ENCODE assay signal across 21 mouse cellular contexts in the genomic region with DNA sequence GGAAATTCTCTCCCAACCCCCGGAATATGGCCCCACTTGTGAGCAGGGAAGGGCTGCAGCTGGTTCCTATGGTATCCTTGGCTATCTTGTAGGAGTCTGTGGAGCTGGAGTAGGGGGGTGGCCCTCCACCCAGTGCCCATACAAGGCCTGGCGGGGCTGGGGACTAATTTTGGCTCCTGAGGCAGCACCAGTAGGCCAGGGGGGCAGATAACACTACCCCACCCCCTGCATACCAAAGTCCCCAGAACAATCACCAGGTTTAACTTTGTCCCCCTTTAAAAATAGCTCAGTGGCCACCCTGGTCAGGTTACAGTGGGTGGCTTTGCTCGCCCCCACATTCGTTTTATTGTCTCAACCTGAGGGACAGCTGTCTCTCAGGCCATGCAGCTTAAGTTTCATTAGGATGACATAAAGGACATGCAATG. TPM values are rescaled to one million over a fixed set of nuclear protein-coding genes. Genes with fewer than 3 reads are reported as not detected.
DNase-seq lines count a peak whose midpoint lies in the region; ATAC-seq and TF ChIP-seq lines count a peak whose summit lies in the region.
"Had no signal": no experiment of that assay in that cellular context is flagged by ENCODE, and none has a peak within 500 bp of the region (broad histone marks: within the 10 kb centered on the region; RNA-seq: fewer than 3 reads in every experiment).

No protein-coding gene starts in this region.

- no peak overlapping the region for H3K4me3 ChIP-seq in liver, embryonic 13.5 days (replicated peaks)
- no peak overlapping the region for H3K4me3 ChIP-seq in liver, embryonic 11.5 days (ENCODE audit: low read depth, low read length)
- peak overlapping the region; percentile 83 to 91 for H3K4me3 ChIP-seq in heart, embryonic 14.5 days (ENCODE audit: control insufficient read depth in 1 of 2, insufficient read depth in 1 of 2, low read depth in 1 of 2, low read length in 2 of 2)
- H3K4me3 ChIP-seq in limb, embryonic 14.5 days (replicated peaks; ENCODE audit: low read length), result no peak overlapping the region
- no peak overlapping the region for H3K4me3 ChIP-seq in lung, adult 2 months (replicated peaks; ENCODE audit: extremely low read depth, low read depth, low read length)
- H3K4me3 ChIP-seq: erythroblast, embryonic 14.5 days; neural tube, embryonic 15.5 days had no signal

- H3K9ac ChIP-seq in liver, embryonic 13.5 days, result no peak overlapping the region
- no peak overlapping the region for H3K9ac ChIP-seq in liver, embryonic 11.5 days (ENCODE audit: low read depth, low read length)
- peak overlapping the region; percentile 95 for H3K9ac ChIP-seq in heart, embryonic 14.5 days (ENCODE audit: low read length)
- 0 out of 2 replicates have a peak overlapping the region, but pooled peaks have one; percentile 21 for H3K9ac ChIP-seq in limb, embryonic 14.5 days (ENCODE audit: low read depth, low read length, severe bottlenecking)
- H3K9ac ChIP-seq: hindbrain, embryonic 14.5 days; liver, postnatal 0 days; neural tube, embryonic 15.5 days had no signal

- no peak for ATAC-seq in liver, embryonic 13.5 days (ENCODE audit: low read depth)
- no peak for ATAC-seq in liver, embryonic 11.5 days (replicated peaks; ENCODE audit: low FRiP score)
- ATAC-seq in heart, embryonic 14.5 days (ENCODE audit: insufficient number of reproducible peaks, insufficient read depth, low FRiP score, low read depth), result peak; percentile 80
- peak; percentile 20; the same call in 1 of the 2 replicates for ATAC-seq in limb, embryonic 14.5 days (ENCODE audit: low FRiP score, low read depth)
- ATAC-seq: forebrain, embryonic 14.5 days; liver, postnatal 0 days had no signal

- H3K27me3 ChIP-seq in liver, embryonic 13.5 days, result no peaks in the 10 kb centered on the region
- H3K27me3 ChIP-seq in liver, embryonic 11.5 days (replicated peaks; ENCODE audit: control insufficient read depth, insufficient read depth, low read length), result no peaks in the 10 kb centered on the region
- H3K27me3 ChIP-seq in heart, embryonic 14.5 days (ENCODE audit: control insufficient read depth, insufficient read depth, low read length), result no peaks in the 10 kb centered on the region
- no peaks in the 10 kb centered on the region for H3K27me3 ChIP-seq in limb, embryonic 14.5 days (ENCODE audit: control insufficient read depth, insufficient read depth, low read length)
- H3K27me3 ChIP-seq: neural tube, embryonic 15.5 days had no signal

- DNase-seq in liver, embryonic 13.5 days, result no peak
- no peak for DNase-seq in liver, embryonic 11.5 days (ENCODE audit: low spot score)
- DNase-seq in heart, adult 9 months (ENCODE audit: low spot score in 2 of 2), result peak; percentile 78
- DNase-seq in limb, embryonic 14.5 days (ENCODE audit: low spot score), result no peak
- DNase-seq in kidney, postnatal 14 days, result no peak
- no peak for DNase-seq in lung, adult 2 months
- DNase-seq: adrenal gland, postnatal 36 days; cerebellum, postnatal 14 days; kidney, adult 11 months; kidney, postnatal 25 days; layer of hippocampus, adult 9-11 months; liver, postnatal 0 days; lung, postnatal 4 days; right cerebral cortex, postnatal 4 days; thymus, postnatal 4 days had no signal

- H3K4me2 ChIP-seq in liver, embryonic 13.5 days, result 0 out of 2 replicates have a peak overlapping the region, but pooled peaks have one; percentile 3
- no peak overlapping the region for H3K4me2 ChIP-seq in liver, embryonic 11.5 days
- peak overlapping the region; percentile 93 for H3K4me2 ChIP-seq in heart, embryonic 14.5 days (ENCODE audit: low read length)
- H3K4me2 ChIP-seq in limb, embryonic 14.5 days (replicated peaks; ENCODE audit: low read depth, low read length, severe bottlenecking), result no peak overlapping the region
- H3K4me2 ChIP-seq: hindbrain, embryonic 14.5 days; midbrain, embryonic 11.5 days; neural tube, embryonic 15.5 days had no signal

- H3K27ac ChIP-seq in liver, embryonic 13.5 days, result no peak overlapping the region
- H3K27ac ChIP-seq in liver, embryonic 11.5 days (ENCODE audit: low read depth, low read length), result no peak overlapping the region
- H3K27ac ChIP-seq in heart, embryonic 14.5 days (replicated peaks in 1 of 2; ENCODE audit: control insufficient read depth in 1 of 2, insufficient read depth in 1 of 2, low read depth in 2 of 2, low read length in 2 of 2), result peak overlapping the region; percentile 99
- no peak overlapping the region for H3K27ac ChIP-seq in limb, embryonic 14.5 days (replicated peaks; ENCODE audit: low read depth, low read length)
- H3K27ac ChIP-seq: hindbrain, embryonic 14.5 days; neural tube, embryonic 15.5 days had no signal

- TF ChIP-seq CTCF in lung, adult 2 months (IDR thresholded peaks at IDR 0.05; ENCODE audit: insufficient read depth, low read length), result no peak

- peaks cover 7% of the 10 kb centered on the region for H3K36me3 ChIP-seq in liver, embryonic 13.5 days
- peaks cover 4% of the 10 kb centered on the region; the same call in 1 of the 2 replicates for H3K36me3 ChIP-seq in liver, embryonic 11.5 days (ENCODE audit: control insufficient read depth, insufficient read depth, low read length)
- peaks cover 40% of the 10 kb centered on the region for H3K36me3 ChIP-seq in heart, embryonic 14.5 days (ENCODE audit: control insufficient read depth, insufficient read depth, low read length)
- peaks cover 8% of the 10 kb centered on the region for H3K36me3 ChIP-seq in limb, embryonic 14.5 days (ENCODE audit: control insufficient read depth, insufficient read depth, low read length)

- peaks cover 65% of the 10 kb centered on the region for H3K4me1 ChIP-seq in liver, embryonic 13.5 days (replicated peaks)
- H3K4me1 ChIP-seq in liver, embryonic 11.5 days (replicated peaks; ENCODE audit: control insufficient read depth, insufficient read depth, low read length), result peaks cover 20% of the 10 kb centered on the region
- peaks cover 34 to 51% of the 10 kb centered on the region in 2 experiments for H3K4me1 ChIP-seq in heart, embryonic 14.5 days (ENCODE audit: control insufficient read depth in 2 of 2, insufficient read depth in 2 of 2, low read length in 2 of 2)
- H3K4me1 ChIP-seq in limb, embryonic 14.5 days (ENCODE audit: control insufficient read depth, insufficient read depth, low read length), result peaks cover 16% of the 10 kb centered on the region
- peaks cover 12% of the 10 kb centered on the region for H3K4me1 ChIP-seq in lung, adult 2 months (ENCODE audit: control insufficient read depth, insufficient read depth, low read length)

- no peaks in the 10 kb centered on the region for H3K9me3 ChIP-seq in liver, embryonic 13.5 days (replicated peaks)
- no peaks in the 10 kb centered on the region for H3K9me3 ChIP-seq in liver, embryonic 11.5 days (ENCODE audit: control insufficient read depth, low read length)
- no peaks in the 10 kb centered on the region for H3K9me3 ChIP-seq in heart, embryonic 14.5 days (ENCODE audit: control insufficient read depth, low read length)
- H3K9me3 ChIP-seq in limb, embryonic 14.5 days (ENCODE audit: control insufficient read depth, low read length), result no peaks in the 10 kb centered on the region
- H3K9me3 ChIP-seq: neural tube, embryonic 15.5 days had no signal

- TF ChIP-seq POLR2A in limb, embryonic 14.5 days (IDR thresholded peaks at IDR 0.05; ENCODE audit: borderline replicate concordance, extremely low read depth, insufficient read depth, insufficient read length), result no peak
- TF ChIP-seq POLR2A in lung, adult 2 months (IDR thresholded peaks at IDR 0.05; ENCODE audit: borderline replicate concordance, extremely low read depth, low read depth, low read length), result no peak

- WGBS in liver, embryonic 13.5 days (ENCODE audit: insufficient replicate concordance), result 57% methylated on average over 4 of the region's 4 CpGs
- 71% methylated on average over 4 of the region's 4 CpGs for WGBS in liver, embryonic 11.5 days
- 31% methylated on average over 4 of the region's 4 CpGs for WGBS in heart, embryonic 14.5 days
- WGBS in limb, embryonic 14.5 days, result 55% methylated on average over 4 of the region's 4 CpGs
- WGBS in lung, adult 2 months, result 92% methylated on average over 4 of the region's 4 CpGs

RNA-seq across cellular contexts. Expression of a gene that starts 1.0 kb away (rescaled TPM):
- 21.1 and 25.3 TPM in 2 replicates for polyA plus RNA-seq in liver, embryonic 13.5 days (2015; fragmentation: Nextera tagmentation; extraction: Ambion mirVana)
- polyA plus RNA-seq in liver, embryonic 11.5 days (2014; fragmentation: Nextera tagmentation; extraction: Ambion mirVana), result 17.6 and 39.0 TPM in 2 replicates
- 5,119 and 5,195 TPM in 2 replicates for polyA plus RNA-seq in heart, embryonic 14.5 days (2014; fragmentation: Nextera tagmentation; extraction: Ambion mirVana)
- polyA plus RNA-seq in limb, embryonic 14.5 days (2012; rRNA removed), result 301 and 458 TPM in 2 replicates
- polyA plus RNA-seq in limb, embryonic 14.5 days (2014; fragmentation: Nextera tagmentation; extraction: Ambion mirVana), result 374 and 483 TPM in 2 replicates
- 25.4 and 32.2 TPM in 2 replicates for polyA plus RNA-seq in lung, adult 2 months (2012; rRNA removed)

RNA-seq across cellular contexts. Expression of a gene that starts 7.6 kb away (rescaled TPM):
- 77.9 and 84.9 TPM in 2 replicates for polyA plus RNA-seq in liver, embryonic 13.5 days (2015; fragmentation: Nextera tagmentation; extraction: Ambion mirVana)
- polyA plus RNA-seq in liver, embryonic 11.5 days (2014; fragmentation: Nextera tagmentation; extraction: Ambion mirVana), result 228 and 245 TPM in 2 replicates
- 308 and 317 TPM in 2 replicates for polyA plus RNA-seq in heart, embryonic 14.5 days (2014; fragmentation: Nextera tagmentation; extraction: Ambion mirVana)
- 514 and 640 TPM in 2 replicates for polyA plus RNA-seq in limb, embryonic 14.5 days (2012; rRNA removed)
- 339 and 378 TPM in 2 replicates for polyA plus RNA-seq in limb, embryonic 14.5 days (2014; fragmentation: Nextera tagmentation; extraction: Ambion mirVana)
- polyA plus RNA-seq in lung, adult 2 months (2012; rRNA removed), result 412 and 458 TPM in 2 replicates

RNA-seq across cellular contexts. Expression of a gene that starts 8.5 kb away (rescaled TPM):
- 0.02 and 0.05 TPM in 2 replicates for polyA plus RNA-seq in liver, embryonic 13.5 days (2015; fragmentation: Nextera tagmentation; extraction: Ambion mirVana)
- polyA plus RNA-seq in liver, embryonic 11.5 days (2014; fragmentation: Nextera tagmentation; extraction: Ambion mirVana), result 0.10 TPM in 1 of 2 replicates, not detected in the other
- polyA plus RNA-seq in heart, embryonic 14.5 days (2014; fragmentation: Nextera tagmentation; extraction: Ambion mirVana), result 0.23 and 0.26 TPM in 2 replicates
- 3.7 and 4.0 TPM in 2 replicates for polyA plus RNA-seq in limb, embryonic 14.5 days (2012; rRNA removed)
- polyA plus RNA-seq in limb, embryonic 14.5 days (2014; fragmentation: Nextera tagmentation; extraction: Ambion mirVana), result 0.25 and 0.29 TPM in 2 replicates
- polyA plus RNA-seq in lung, adult 2 months (2012; rRNA removed), result 95.9 and 109 TPM in 2 replicates
- polyA plus RNA-seq: erythroblast, embryonic 14.5 days had no signal

RNA-seq across cellular contexts. Expression of a gene that starts 40.7 kb away (rescaled TPM):
- polyA plus RNA-seq in liver, embryonic 13.5 days (2015; fragmentation: Nextera tagmentation; extraction: Ambion mirVana), result 18.5 and 19.2 TPM in 2 replicates
- 25.3 and 39.9 TPM in 2 replicates for polyA plus RNA-seq in liver, embryonic 11.5 days (2014; fragmentation: Nextera tagmentation; extraction: Ambion mirVana)
- polyA plus RNA-seq in heart, embryonic 14.5 days (2014; fragmentation: Nextera tagmentation; extraction: Ambion mirVana), result 56.0 and 66.8 TPM in 2 replicates
- polyA plus RNA-seq in limb, embryonic 14.5 days (2012; rRNA removed), result 68.5 and 81.8 TPM in 2 replicates
- polyA plus RNA-seq in limb, embryonic 14.5 days (2014; fragmentation: Nextera tagmentation; extraction: Ambion mirVana), result 59.5 and 64.4 TPM in 2 replicates
- polyA plus RNA-seq in lung, adult 2 months (2012; rRNA removed), result 114 and 136 TPM in 2 replicates

RNA-seq across cellular contexts. Expression of a gene that starts 42.0 kb away (rescaled TPM):
- polyA plus RNA-seq in liver, embryonic 13.5 days (2015; fragmentation: Nextera tagmentation; extraction: Ambion mirVana), result 8.4 and 8.6 TPM in 2 replicates
- polyA plus RNA-seq in liver, embryonic 11.5 days (2014; fragmentation: Nextera tagmentation; extraction: Ambion mirVana), result 14.9 and 15.0 TPM in 2 replicates
- polyA plus RNA-seq in heart, embryonic 14.5 days (2014; fragmentation: Nextera tagmentation; extraction: Ambion mirVana), result 9.4 and 9.6 TPM in 2 replicates
- 9.5 and 10.5 TPM in 2 replicates for polyA plus RNA-seq in limb, embryonic 14.5 days (2012; rRNA removed)
- polyA plus RNA-seq in limb, embryonic 14.5 days (2014; fragmentation: Nextera tagmentation; extraction: Ambion mirVana), result 11.8 and 12.3 TPM in 2 replicates
- 4.8 and 5.4 TPM in 2 replicates for polyA plus RNA-seq in lung, adult 2 months (2012; rRNA removed)

Comparison
In these comparisons a context has a peak if more than half of its experiments do, and no peak if none do; other contexts are left out.
1. H3K4me2 ChIP-seq: peak in liver, embryonic 13.5 days (single experiment) and heart, embryonic 14.5 days (single experiment); none in liver, embryonic 11.5 days (single experiment) and limb, embryonic 14.5 days (single experiment).
2. ATAC-seq: peak in heart, embryonic 14.5 days (single experiment) and limb, embryonic 14.5 days (single experiment); none in liver, embryonic 13.5 days (single experiment) and liver, embryonic 11.5 days (single experiment).
3. DNase-seq: peak in heart, adult 9 months (2 of 2); none in liver, embryonic 13.5 days (single experiment), liver, embryonic 11.5 days (single experiment), limb, embryonic 14.5 days (single experiment), kidney, postnatal 14 days (single experiment) and lung, adult 2 months (single experiment).
4. H3K27ac ChIP-seq: peak in heart, embryonic 14.5 days (2 of 2); none in liver, embryonic 13.5 days (single experiment), liver, embryonic 11.5 days (single experiment) and limb, embryonic 14.5 days (single experiment).
5. H3K4me3 ChIP-seq: peak in heart, embryonic 14.5 days (2 of 2); none in liver, embryonic 13.5 days (single experiment), liver, embryonic 11.5 days (single experiment), limb, embryonic 14.5 days (single experiment) and lung, adult 2 months (single experiment).
6. H3K9ac ChIP-seq: peak in heart, embryonic 14.5 days (single experiment) and limb, embryonic 14.5 days (single experiment); none in liver, embryonic 13.5 days (single experiment) and liver, embryonic 11.5 days (single experiment).
7. RNA of a gene that starts 8.5 kb away (polyA plus RNA-seq): 95.9 to 109 TPM in lung, adult 2 months; 0.25 to 4.0 TPM in limb, embryonic 14.5 days, 0.23 to 0.26 TPM in heart, embryonic 14.5 days, 0.02 to 0.05 TPM in liver, embryonic 13.5 days and 0.10 TPM in liver, embryonic 11.5 days; every median in the first group is over 10 times any median in the second.